ENCODE assay signal across 8 mouse cellular contexts in the genomic region with DNA sequence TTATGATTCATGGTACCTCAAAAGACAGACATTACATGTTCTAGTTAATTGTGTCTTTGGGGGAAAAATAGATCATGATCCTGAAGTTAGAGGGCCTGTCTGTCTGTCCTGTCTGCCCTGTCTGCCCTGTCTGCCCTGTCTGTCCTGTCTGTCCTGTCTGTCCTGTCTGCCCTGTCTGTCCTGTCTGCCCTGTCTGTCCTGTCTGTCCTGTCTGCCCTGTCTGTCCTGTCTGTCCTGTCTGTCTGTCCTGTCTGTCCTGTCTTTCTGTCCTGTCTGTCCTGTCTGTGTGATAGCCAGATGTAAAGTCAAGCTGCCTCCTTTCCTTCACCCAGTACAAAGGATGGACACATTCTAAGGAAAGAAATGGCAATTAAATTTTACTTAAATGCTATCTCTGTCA. TPM values are rescaled to one million over a fixed set of nuclear protein-coding genes. Genes with fewer than 3 reads are reported as not detected.
DNase-seq lines count a peak whose midpoint lies in the region; ATAC-seq and TF ChIP-seq lines count a peak whose summit lies in the region.

No protein-coding gene starts in this region.

- H3K36me3 ChIP-seq in kidney, embryonic 16.5 days (ENCODE audit: insufficient read depth, low read length): no peaks in the 10 kb centered on the region
- H3K36me3 ChIP-seq in kidney, adult 2 months (ENCODE audit: control insufficient read depth, insufficient read depth, low read length): no peaks in the 10 kb centered on the region
- no peaks in the 10 kb centered on the region for H3K36me3 ChIP-seq in limb, embryonic 13.5 days
- H3K36me3 ChIP-seq in neural tube, embryonic 14.5 days (ENCODE audit: control insufficient read depth, insufficient read depth, low read length): no peaks in the 10 kb centered on the region

- H3K4me3 ChIP-seq in kidney, embryonic 16.5 days (ENCODE audit: low read length): no peak overlapping the region
- no peak overlapping the region for H3K4me3 ChIP-seq in kidney, adult 2 months (ENCODE audit: insufficient read depth, low read depth, low read length)
- H3K4me3 ChIP-seq in limb, embryonic 13.5 days: no peak overlapping the region
- no peak overlapping the region for H3K4me3 ChIP-seq in neural tube, embryonic 14.5 days (ENCODE audit: low read depth, low read length)

- no peak overlapping the region for H3K9ac ChIP-seq in kidney, embryonic 16.5 days (replicated peaks; ENCODE audit: low read length)
- no peak overlapping the region for H3K9ac ChIP-seq in limb, embryonic 13.5 days
- H3K9ac ChIP-seq in neural tube, embryonic 14.5 days (replicated peaks; ENCODE audit: low read depth, low read length): no peak overlapping the region

- no peak for TF ChIP-seq CTCF in kidney, adult 2 months (conservative IDR thresholded peaks at IDR 0.05; ENCODE audit: insufficient read depth, insufficient read length, low read depth, low read length)

- ATAC-seq in kidney, embryonic 16.5 days (ENCODE audit: low FRiP score, low TSS enrichment): peak; percentile 92
- ATAC-seq in erythroid progenitor cell, adult 5-6 weeks (replicated peaks; ENCODE audit: low FRiP score, poor library complexity, severe bottlenecking): peak; percentile 85
- peak; percentile 83 for ATAC-seq in limb, embryonic 13.5 days (ENCODE audit: low FRiP score, low read depth)
- peak; percentile 79 for ATAC-seq in neural tube, embryonic 14.5 days (ENCODE audit: low read depth)

- no peaks in the 10 kb centered on the region for H3K9me3 ChIP-seq in kidney, embryonic 16.5 days (ENCODE audit: low read length)
- no peaks in the 10 kb centered on the region for H3K9me3 ChIP-seq in limb, embryonic 13.5 days
- H3K9me3 ChIP-seq in neural tube, embryonic 14.5 days (ENCODE audit: control insufficient read depth, low read length): no peaks in the 10 kb centered on the region

- H3K27me3 ChIP-seq in kidney, embryonic 16.5 days (ENCODE audit: insufficient read depth, low read length): no peaks in the 10 kb centered on the region
- H3K27me3 ChIP-seq in kidney, adult 2 months (replicated peaks; ENCODE audit: control insufficient read depth, insufficient read depth, low read length): no peaks in the 10 kb centered on the region
- no peaks in the 10 kb centered on the region for H3K27me3 ChIP-seq in limb, embryonic 13.5 days
- H3K27me3 ChIP-seq in neural tube, embryonic 14.5 days (ENCODE audit: control insufficient read depth, insufficient read depth, low read length): no peaks in the 10 kb centered on the region

- DNase-seq in kidney, adult 2 months: no peak
- DNase-seq in adrenal gland, adult 8-10 months: no peak
- no peak for DNase-seq in urinary bladder, postnatal 14 days (ENCODE audit: low spot score)
- no peak for DNase-seq in frontal cortex, adult 2 months (ENCODE audit: extremely low spot score in 1 of 2, low spot score in 1 of 2)

- no peak overlapping the region for H3K27ac ChIP-seq in kidney, embryonic 16.5 days (ENCODE audit: low read length)
- H3K27ac ChIP-seq in kidney, adult 2 months (ENCODE audit: insufficient read depth, low read depth, low read length): no peak overlapping the region
- H3K27ac ChIP-seq in limb, embryonic 13.5 days: no peak overlapping the region
- H3K27ac ChIP-seq in neural tube, embryonic 14.5 days (ENCODE audit: low read depth, low read length): no peak overlapping the region

- H3K4me2 ChIP-seq in kidney, embryonic 16.5 days (replicated peaks; ENCODE audit: low read depth, low read length): no peak overlapping the region
- no peak overlapping the region for H3K4me2 ChIP-seq in limb, embryonic 13.5 days (replicated peaks)
- no peak overlapping the region for H3K4me2 ChIP-seq in neural tube, embryonic 14.5 days (ENCODE audit: low read depth, low read length)

- H3K4me1 ChIP-seq in kidney, embryonic 16.5 days (ENCODE audit: insufficient read depth, low read length): no peaks in the 10 kb centered on the region
- no peaks in the 10 kb centered on the region for H3K4me1 ChIP-seq in kidney, adult 2 months (ENCODE audit: control insufficient read depth, insufficient read depth, low read length)
- no peaks in the 10 kb centered on the region for H3K4me1 ChIP-seq in limb, embryonic 13.5 days
- H3K4me1 ChIP-seq in neural tube, embryonic 14.5 days (ENCODE audit: control insufficient read depth, insufficient read depth, low read length): no peaks in the 10 kb centered on the region

- TF ChIP-seq POLR2A in kidney, adult 2 months (IDR thresholded peaks at IDR 0.05; ENCODE audit: low read depth, low read length): no peak

RNA-seq across cellular contexts. Expression of gene Cd200, which starts 56.0 kb away (rescaled TPM):
- 37.2 and 40.1 TPM in 2 replicates for polyA plus RNA-seq in kidney, embryonic 16.5 days (2015; fragmentation: Nextera tagmentation; extraction: Ambion mirVana)
- polyA plus RNA-seq in kidney, adult 2 months (2012; rRNA removed): 54.5 and 72.9 TPM in 2 replicates
- total RNA-seq in erythroid progenitor cell, adult 5-6 weeks (2015; ENCODE audit: low replicate concordance): 0.42 and 1.4 TPM in 2 replicates
- total RNA-seq in erythroid progenitor cell, adult 5-6 weeks (2017; ENCODE audit: low replicate concordance): 1.9 TPM in 1 of 2 replicates, not detected in the other
- polyA plus RNA-seq in limb, embryonic 13.5 days (2015; fragmentation: Nextera tagmentation; extraction: Ambion mirVana): 23.3 TPM in 2 replicates
- polyA plus RNA-seq in neural tube, embryonic 14.5 days (2014; fragmentation: Nextera tagmentation; extraction: Ambion mirVana): 332 and 392 TPM in 2 replicates
- 100 to 1,000 TPM in 1 of 4 experiments, 10 to 100 TPM in 3; 58.6 to 115 (median 74.8) TPM for total RNA-seq in adrenal gland, adult 8-10 months (2022)
- polyA plus RNA-seq in frontal cortex, adult 2 months (2012; rRNA removed): 95.4 and 112 TPM in 2 replicates
